Mouse (Mus musculus): ENCODE measurements around the gene Cnksr3. TPM values are rescaled to one million over a fixed set of nuclear protein-coding genes. Genes with fewer than 3 reads are reported as not detected.
A peak's percentile ranks its signal among the peaks of the same experiment; 100 is the strongest.

Cnksr3 gene
- polyA plus RNA-seq, 1 experiment from 2014 or later, result 1.4 TPM

GRCm38 (mm10) chr10:7170434-7170833 is 41.6 kb downstream of the Cnksr3 start:
- H3K27me3 ChIP-seq (ENCODE audit: control insufficient read depth, insufficient read depth, low read depth, low read length), result no peaks in the 10 kb centered on the region
- no peak overlapping the region for H3K4me2 ChIP-seq (ENCODE audit: low read length)
- no peaks in the 10 kb centered on the region for H3K9me3 ChIP-seq (replicated peaks; ENCODE audit: control insufficient read depth, low read length, poor library complexity, severe bottlenecking)
- no peaks in the 10 kb centered on the region for H3K4me1 ChIP-seq (ENCODE audit: control insufficient read depth, insufficient read depth, low read length)
- ATAC-seq, result no peak
- 91% methylated on average over 3 of the region's 3 CpGs for WGBS
- no peaks in the 10 kb centered on the region for H3K36me3 ChIP-seq (ENCODE audit: control insufficient read depth, insufficient read depth, low read length)
- H3K4me3 ChIP-seq (ENCODE audit: low read depth, low read length), result no peak overlapping the region
- H3K9ac ChIP-seq (ENCODE audit: low read depth, low read length), result no peak overlapping the region
- H3K27ac ChIP-seq (ENCODE audit: low read length), result no peak overlapping the region

DNA sequence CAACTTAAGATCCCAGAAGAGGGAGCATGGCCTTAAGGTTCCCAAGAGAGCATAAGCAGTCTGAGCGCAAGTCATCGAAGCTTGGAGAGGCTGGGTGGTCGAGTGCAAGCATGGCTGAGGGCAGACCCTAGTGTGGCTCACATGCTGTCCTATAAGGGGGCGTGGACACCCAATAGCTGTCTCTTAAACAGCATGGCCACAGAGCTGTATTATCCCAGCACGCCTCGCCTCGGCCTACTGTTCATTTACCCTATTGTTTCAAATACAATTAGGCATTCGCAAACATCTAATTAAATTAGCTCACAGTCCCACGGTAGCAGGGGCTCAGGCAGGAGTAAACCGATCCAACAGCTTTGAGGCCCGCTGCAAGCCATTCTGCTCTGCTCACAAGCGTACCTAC is 49.0 kb downstream of the Cnksr3 start:
- Histone ChIP-seq H3K27me3 (ENCODE audit: control insufficient read depth, insufficient read depth, low read depth, low read length) (no peaks in the 10 kb centered on the region), H3K36me3 (ENCODE audit: control insufficient read depth, insufficient read depth, low read length) (no peaks in the 10 kb centered on the region), H3K4me1 (ENCODE audit: control insufficient read depth, insufficient read depth, low read length) (peaks cover 15% of the 10 kb centered on the region), H3K9ac (ENCODE audit: low read depth, low read length) (no peak overlapping the region), H3K27ac (ENCODE audit: low read length) (no peak overlapping the region), H3K9me3 (replicated peaks; ENCODE audit: control insufficient read depth, low read length, poor library complexity, severe bottlenecking) (no peaks in the 10 kb centered on the region), H3K4me2 (ENCODE audit: low read length) (no peak overlapping the region), H3K4me3 (ENCODE audit: low read depth, low read length) (no peak overlapping the region)
- WGBS, result 52% methylated on average over 12 of the region's 12 CpGs
- no peak for ATAC-seq

DNA sequence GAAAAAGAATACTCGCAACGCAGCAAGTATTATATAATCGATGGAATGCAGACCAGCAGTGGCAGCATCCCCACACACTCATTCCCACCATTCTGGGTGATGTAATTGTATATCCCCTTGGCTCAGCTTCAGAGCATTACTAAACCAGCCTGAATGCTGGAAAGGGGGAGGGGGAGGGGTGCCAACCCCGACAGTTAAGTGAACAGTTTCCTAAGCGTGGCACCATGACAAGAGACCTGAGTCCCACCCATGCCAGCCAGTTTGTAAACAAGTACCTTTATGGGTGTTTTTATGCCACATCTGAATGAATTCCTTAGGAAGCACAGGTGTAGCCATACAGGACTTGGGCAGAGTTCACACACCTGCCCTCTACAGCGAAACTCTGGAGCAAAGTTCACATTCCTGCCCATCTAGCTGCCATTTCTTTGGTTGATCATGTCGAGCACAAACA is 53.0 kb downstream of the Cnksr3 start:
- Histone ChIP-seq H3K27ac (ENCODE audit: low read length) (no peak overlapping the region), H3K4me1 (ENCODE audit: control insufficient read depth, insufficient read depth, low read length) (peaks cover 15% of the 10 kb centered on the region), H3K9ac (ENCODE audit: low read depth, low read length) (peak overlapping the region; percentile 37; the same call in 1 of the 2 replicates), H3K9me3 (replicated peaks; ENCODE audit: control insufficient read depth, low read length, poor library complexity, severe bottlenecking) (no peaks in the 10 kb centered on the region), H3K27me3 (ENCODE audit: control insufficient read depth, insufficient read depth, low read depth, low read length) (no peaks in the 10 kb centered on the region), H3K4me2 (ENCODE audit: low read length) (peak overlapping the region; percentile 43), H3K4me3 (ENCODE audit: low read depth, low read length) (no peak overlapping the region), H3K36me3 (ENCODE audit: control insufficient read depth, insufficient read depth, low read length) (no peaks in the 10 kb centered on the region)
- WGBS, result 54% methylated on average over 7 of the region's 7 CpGs
- peak; percentile 72 for ATAC-seq

GRCm38 (mm10) chr10:7158285-7159060 is 53.6 kb downstream of the Cnksr3 start:
- Histone ChIP-seq H3K36me3 (ENCODE audit: control insufficient read depth, insufficient read depth, low read length) (no peaks in the 10 kb centered on the region), H3K27me3 (ENCODE audit: control insufficient read depth, insufficient read depth, low read depth, low read length) (no peaks in the 10 kb centered on the region), H3K9ac (ENCODE audit: low read depth, low read length) (peak overlapping the region; percentile 37; the same call in 1 of the 2 replicates), H3K27ac (ENCODE audit: low read length) (peak overlapping the region; percentile 33; the same call in 1 of the 2 replicates), H3K4me1 (ENCODE audit: control insufficient read depth, insufficient read depth, low read length) (peaks cover 15% of the 10 kb centered on the region), H3K9me3 (replicated peaks; ENCODE audit: control insufficient read depth, low read length, poor library complexity, severe bottlenecking) (no peaks in the 10 kb centered on the region), H3K4me3 (ENCODE audit: low read depth, low read length) (no peak overlapping the region), H3K4me2 (ENCODE audit: low read length) (peak overlapping the region; percentile 43)
- ATAC-seq, result peak; percentile 33
- 35% methylated on average over 15 of the region's 15 CpGs for WGBS

GRCm38 (mm10) chr10:7154877-7155276 is 57.2 kb downstream of the Cnksr3 start:
- WGBS, result 97% methylated on average over 5 of the region's 5 CpGs
- Histone ChIP-seq H3K27me3 (ENCODE audit: control insufficient read depth, insufficient read depth, low read depth, low read length) (no peaks in the 10 kb centered on the region), H3K4me1 (ENCODE audit: control insufficient read depth, insufficient read depth, low read length) (peaks cover 13% of the 10 kb centered on the region)

GRCm38 (mm10) chr10:7152926-7153325 is 59.1 kb downstream of the Cnksr3 start:
- Histone ChIP-seq H3K4me3 (ENCODE audit: low read depth, low read length) (no peak overlapping the region), H3K9me3 (replicated peaks; ENCODE audit: control insufficient read depth, low read length, poor library complexity, severe bottlenecking) (no peaks in the 10 kb centered on the region), H3K4me1 (ENCODE audit: control insufficient read depth, insufficient read depth, low read length) (no peaks in the 10 kb centered on the region), H3K27me3 (ENCODE audit: control insufficient read depth, insufficient read depth, low read depth, low read length) (no peaks in the 10 kb centered on the region), H3K9ac (ENCODE audit: low read depth, low read length) (no peak overlapping the region), H3K27ac (ENCODE audit: low read length) (no peak overlapping the region), H3K4me2 (ENCODE audit: low read length) (no peak overlapping the region), H3K36me3 (ENCODE audit: control insufficient read depth, insufficient read depth, low read length) (no peaks in the 10 kb centered on the region)
- ATAC-seq, result no peak
- WGBS, result 90% methylated on average over 4 of the region's 4 CpGs

More at GRCm38 (mm10) chr10:7154877-7155276, 57.2 kb downstream of the Cnksr3 start:
- no peak overlapping the region for H3K4me3 ChIP-seq (ENCODE audit: low read depth, low read length)
- ATAC-seq, result no peak
- no peak overlapping the region for H3K4me2 ChIP-seq (ENCODE audit: low read length)
- H3K9me3 ChIP-seq (replicated peaks; ENCODE audit: control insufficient read depth, low read length, poor library complexity, severe bottlenecking), result no peaks in the 10 kb centered on the region
- no peaks in the 10 kb centered on the region for H3K36me3 ChIP-seq (ENCODE audit: control insufficient read depth, insufficient read depth, low read length)
- no peak overlapping the region for H3K27ac ChIP-seq (ENCODE audit: low read length)
- no peak overlapping the region for H3K9ac ChIP-seq (ENCODE audit: low read depth, low read length)

DNA sequence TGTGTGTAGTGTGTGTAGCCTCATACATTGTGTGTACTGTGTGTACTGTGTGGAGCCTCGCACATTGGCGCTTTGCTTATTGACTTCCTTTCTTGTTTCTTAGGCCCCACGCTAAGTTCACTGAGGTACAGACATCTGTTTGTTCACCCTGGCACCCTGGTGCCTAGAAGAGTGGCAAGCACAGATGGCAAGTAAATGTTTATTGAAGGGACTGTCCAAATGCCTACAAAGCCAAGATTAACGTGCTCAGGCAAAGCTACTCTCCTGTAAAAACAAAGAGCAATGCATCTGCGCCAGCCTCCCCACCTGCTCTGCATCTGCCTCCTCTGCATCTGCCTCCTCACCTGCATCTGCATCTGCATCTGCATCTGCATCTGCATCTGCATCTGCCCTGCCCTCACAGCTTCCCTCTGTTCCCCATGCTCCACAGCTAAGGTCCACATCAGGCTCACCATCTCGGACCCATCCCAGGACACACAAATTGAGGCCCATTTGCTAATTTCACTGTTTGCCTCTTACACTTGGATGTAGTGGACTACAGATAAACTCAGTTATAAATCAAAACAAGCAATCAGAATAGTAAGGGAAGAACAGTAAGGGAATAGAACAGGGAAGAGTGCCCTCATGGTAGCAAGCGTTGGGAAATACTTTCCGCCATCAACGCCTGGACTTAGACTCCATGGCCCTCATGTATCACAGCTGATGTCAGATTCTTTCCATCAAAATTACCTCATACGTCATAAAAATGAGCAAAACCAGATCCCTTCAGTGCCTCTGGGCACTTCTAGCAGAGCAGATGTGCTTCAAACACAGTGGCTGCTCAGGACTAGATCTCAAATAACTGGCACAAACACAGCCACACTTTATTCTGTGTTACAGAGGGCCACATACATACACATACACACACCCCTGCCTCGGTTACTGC is 62.1 kb downstream of the Cnksr3 start:
- no peak overlapping the region for H3K4me3 ChIP-seq (ENCODE audit: low read depth, low read length)
- ATAC-seq, result no peak
- H3K4me2 ChIP-seq (ENCODE audit: low read length), result no peak overlapping the region
- no peaks in the 10 kb centered on the region for H3K36me3 ChIP-seq (ENCODE audit: control insufficient read depth, insufficient read depth, low read length)
- WGBS, result 87% methylated on average over 11 of the region's 11 CpGs
- no peak overlapping the region for H3K27ac ChIP-seq (ENCODE audit: low read length)
- no peaks in the 10 kb centered on the region for H3K27me3 ChIP-seq (ENCODE audit: control insufficient read depth, insufficient read depth, low read depth, low read length)
- no peaks in the 10 kb centered on the region for H3K9me3 ChIP-seq (replicated peaks; ENCODE audit: control insufficient read depth, low read length, poor library complexity, severe bottlenecking)
- H3K9ac ChIP-seq (ENCODE audit: low read depth, low read length), result no peak overlapping the region
- no peaks in the 10 kb centered on the region for H3K4me1 ChIP-seq (ENCODE audit: control insufficient read depth, insufficient read depth, low read length)

DNA sequence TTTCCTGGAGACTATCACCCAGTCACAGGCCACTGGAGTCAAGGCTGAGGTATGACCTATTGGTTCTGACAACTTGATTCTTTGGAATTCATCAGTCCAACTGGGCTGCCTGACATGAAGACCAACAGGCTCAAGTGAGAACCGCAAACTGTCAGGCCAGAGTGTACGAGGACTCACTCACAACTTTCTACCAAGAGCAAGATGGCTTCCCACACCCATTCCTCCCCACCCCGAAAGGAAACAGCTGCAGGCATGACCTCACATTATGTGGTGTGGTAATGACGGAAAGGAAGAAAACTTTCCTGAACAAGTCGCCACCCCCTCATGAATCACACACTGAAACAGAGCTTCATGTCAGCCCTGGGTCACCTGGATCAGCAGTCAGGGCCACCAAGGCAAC is 66.4 kb downstream of the Cnksr3 start:
- H3K4me1 ChIP-seq (ENCODE audit: control insufficient read depth, insufficient read depth, low read length), result no peaks in the 10 kb centered on the region
- H3K27me3 ChIP-seq (ENCODE audit: control insufficient read depth, insufficient read depth, low read depth, low read length), result no peaks in the 10 kb centered on the region
- H3K27ac ChIP-seq (ENCODE audit: low read length), result no peak overlapping the region
- no peaks in the 10 kb centered on the region for H3K9me3 ChIP-seq (replicated peaks; ENCODE audit: control insufficient read depth, low read length, poor library complexity, severe bottlenecking)
- H3K4me3 ChIP-seq (ENCODE audit: low read depth, low read length), result no peak overlapping the region
- H3K9ac ChIP-seq (ENCODE audit: low read depth, low read length), result no peak overlapping the region
- no peak overlapping the region for H3K4me2 ChIP-seq (ENCODE audit: low read length)
- no peak for ATAC-seq
- 96% methylated on average over 5 of the region's 5 CpGs for WGBS
- no peaks in the 10 kb centered on the region for H3K36me3 ChIP-seq (ENCODE audit: control insufficient read depth, insufficient read depth, low read length)

Data from midbrain, embryonic 16.5 days (tissue).